Mouse (Mus musculus) gastrocnemius, postnatal 25 days (tissue): ENCODE results near the gene Akap9. TPM values are rescaled to one million over a fixed set of nuclear protein-coding genes. Genes with fewer than 3 reads are reported as not detected.
"Not testable (repeated sequence)": the region's sequence is repeated elsewhere in the genome, so short reads cannot be mapped to it uniquely, and the experiment has no call there.

Experiments used
- DNase-seq: peaks from one replicate; pipeline ENCODE4 v3.0.0; 2022
- total RNA-seq, 2 experiments: library from RNA; stranded (reverse); gene quantifications; 1 replicate in 1 of 2; 2 replicates in 1 of 2; pipeline ENCODE4 v1.2.3; 2021

The Akap9 gene
- total RNA-seq, 2 experiments from 2014 or later = 37.2 to 45.0 TPM

DNA sequence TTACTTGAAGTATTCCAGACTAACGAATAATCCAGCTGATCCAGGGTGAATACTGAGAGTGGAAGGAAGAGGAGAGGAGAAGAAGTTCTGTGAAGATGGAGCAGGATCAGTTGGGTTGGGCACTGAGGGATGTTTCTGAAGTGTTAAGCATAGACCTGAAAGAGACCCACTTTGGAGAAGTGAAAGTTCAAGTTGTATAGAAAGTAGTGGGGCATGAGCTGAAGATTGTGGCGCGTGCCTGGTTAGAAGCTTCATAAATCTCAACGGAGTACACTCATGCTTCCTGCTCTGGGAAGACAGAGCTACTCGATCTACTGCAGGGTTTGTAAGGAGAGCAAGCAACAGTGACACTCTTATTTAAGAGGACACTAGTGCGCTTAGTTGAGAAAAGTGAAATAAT, 41.3 kb downstream of the Akap9 start:
- DNase-seq = no peak

DNA sequence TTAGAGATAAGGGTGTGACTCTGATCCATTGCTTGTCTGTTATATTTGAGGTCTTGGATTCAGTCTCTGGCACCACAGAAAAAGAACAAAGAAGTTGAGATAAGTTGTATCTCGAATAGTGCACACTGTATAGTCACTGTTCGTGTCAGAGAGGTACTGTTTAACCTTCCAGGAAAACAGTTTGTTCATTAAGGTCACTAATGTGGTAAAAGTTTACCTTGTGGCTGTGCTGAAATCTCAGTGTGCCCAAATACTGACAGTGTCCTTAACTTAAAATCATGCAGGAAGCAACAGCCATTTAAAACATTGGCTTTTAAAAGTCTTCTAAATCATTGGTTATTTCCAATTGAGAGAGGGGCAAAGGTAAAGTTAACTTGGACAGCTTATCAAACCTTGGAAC, 43.1 kb downstream of the Akap9 start:
- no peak for DNase-seq

DNA sequence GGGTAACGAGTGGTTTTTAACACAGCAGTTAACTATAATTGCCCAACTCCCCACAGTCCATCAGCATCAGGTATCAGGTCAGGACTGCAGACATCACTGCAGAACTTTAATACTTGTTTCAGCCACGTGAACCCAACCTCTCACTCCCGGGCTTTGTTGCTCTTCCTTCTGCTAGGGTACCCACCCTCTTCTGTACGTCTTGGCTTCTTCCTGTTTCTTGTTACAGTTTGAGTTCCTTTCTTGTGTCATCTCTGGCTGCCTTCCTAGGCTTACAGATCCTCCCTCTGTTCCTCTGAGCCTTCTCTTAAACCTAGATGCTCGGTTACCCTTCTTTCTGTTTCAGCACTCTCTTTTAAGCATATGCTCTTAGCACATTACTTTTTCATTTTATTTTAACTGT, 45.9 kb downstream of the Akap9 start:
- no peak for DNase-seq

DNA sequence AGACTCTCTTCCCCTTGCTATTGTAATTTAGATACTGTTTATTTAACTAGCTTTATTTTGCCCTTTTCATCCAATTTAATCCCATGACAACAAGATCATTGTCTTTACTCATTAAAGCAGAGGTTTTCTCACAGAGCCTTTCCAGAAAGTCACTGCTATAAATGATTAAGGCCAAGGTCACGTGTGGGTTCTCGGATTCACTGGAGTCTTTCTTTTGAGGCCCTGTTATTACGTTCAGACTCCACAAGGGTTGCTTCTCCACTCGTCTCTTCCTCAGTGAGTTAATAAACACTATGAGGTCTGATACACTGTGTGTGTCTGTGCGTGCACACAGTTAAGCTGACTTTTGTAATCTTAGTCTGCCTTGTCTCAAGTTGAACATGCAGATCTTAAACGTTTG, 47.0 kb downstream of the Akap9 start:
- no peak for DNase-seq

DNA sequence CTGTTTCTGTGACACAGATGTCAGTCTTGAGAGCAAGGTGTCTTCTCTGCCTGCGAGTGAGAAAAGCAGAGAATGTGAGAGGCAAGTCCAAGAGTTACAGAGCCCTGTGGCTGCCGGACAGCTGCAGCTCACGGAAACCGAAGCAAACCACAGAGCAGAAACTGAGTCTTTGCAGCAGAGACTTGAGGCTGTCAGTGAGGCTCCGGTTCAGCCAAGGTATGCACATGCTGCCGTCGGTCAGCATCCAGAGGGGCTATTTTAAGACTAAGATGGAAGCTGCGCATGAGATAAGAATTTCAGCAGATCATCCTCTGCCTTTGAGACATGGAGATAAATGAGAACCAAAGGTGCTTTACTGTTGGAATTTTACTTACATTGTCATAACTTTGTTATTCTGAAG, 48.3 kb downstream of the Akap9 start:
- DNase-seq = no peak

DNA sequence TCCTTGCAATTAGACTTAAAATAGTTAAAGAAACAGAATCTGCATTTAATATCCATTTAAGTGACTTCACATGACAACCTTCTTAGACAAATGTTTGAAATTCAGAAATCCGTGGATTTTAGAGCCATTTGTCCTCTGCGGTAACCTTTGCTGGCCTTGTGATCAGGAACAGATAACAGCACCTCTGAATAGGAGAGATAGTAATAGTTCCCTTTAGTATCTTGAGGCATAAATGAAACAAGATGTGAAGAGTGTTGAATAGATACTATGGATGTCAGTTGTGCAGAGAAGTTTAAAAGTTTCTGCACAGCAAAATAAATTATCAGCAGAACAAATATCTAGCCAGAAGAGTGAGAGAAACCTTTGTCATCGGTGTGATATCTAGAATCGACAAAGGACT, 50.0 kb downstream of the Akap9 start:
- no peak for DNase-seq

DNA sequence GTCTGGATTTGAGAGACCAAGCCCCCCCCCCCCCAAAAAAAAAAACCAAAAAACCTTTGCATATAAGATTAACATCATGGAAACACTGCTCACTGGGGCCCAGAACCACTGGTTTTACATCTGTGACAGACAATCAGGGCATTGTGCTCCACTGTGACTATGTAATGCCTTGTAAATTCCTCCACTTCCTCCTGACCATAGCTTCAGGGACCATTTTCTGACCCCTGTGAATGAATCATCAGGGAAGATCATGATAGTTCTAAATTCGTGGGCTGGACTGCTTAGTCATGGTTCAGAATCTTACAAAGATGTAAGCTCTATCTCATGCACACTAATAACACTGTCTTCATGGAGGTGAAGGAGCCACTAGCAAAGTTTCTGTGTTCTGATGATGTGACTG, 61.8 kb downstream of the Akap9 start:
- DNase-seq = no peak

DNA sequence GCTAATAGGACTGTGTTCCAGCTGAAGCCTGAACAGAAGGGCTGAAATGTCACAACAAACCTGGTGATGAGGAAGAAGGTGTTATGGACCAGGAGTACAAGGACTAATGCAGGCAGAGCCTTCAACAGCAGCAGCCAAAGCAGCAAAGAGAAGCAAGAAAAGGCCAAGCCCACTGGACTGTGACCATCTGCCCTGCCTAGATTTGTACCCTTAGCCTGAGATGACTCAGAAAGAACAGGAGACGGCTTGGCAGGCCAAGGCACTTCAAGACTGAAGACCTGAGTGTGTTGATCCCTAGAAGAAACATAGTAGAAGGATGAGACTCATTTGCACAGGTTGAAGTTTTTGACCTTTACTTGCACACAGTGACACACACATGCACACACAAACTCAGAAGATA, 62.6 kb downstream of the Akap9 start:
- no peak for DNase-seq

DNA sequence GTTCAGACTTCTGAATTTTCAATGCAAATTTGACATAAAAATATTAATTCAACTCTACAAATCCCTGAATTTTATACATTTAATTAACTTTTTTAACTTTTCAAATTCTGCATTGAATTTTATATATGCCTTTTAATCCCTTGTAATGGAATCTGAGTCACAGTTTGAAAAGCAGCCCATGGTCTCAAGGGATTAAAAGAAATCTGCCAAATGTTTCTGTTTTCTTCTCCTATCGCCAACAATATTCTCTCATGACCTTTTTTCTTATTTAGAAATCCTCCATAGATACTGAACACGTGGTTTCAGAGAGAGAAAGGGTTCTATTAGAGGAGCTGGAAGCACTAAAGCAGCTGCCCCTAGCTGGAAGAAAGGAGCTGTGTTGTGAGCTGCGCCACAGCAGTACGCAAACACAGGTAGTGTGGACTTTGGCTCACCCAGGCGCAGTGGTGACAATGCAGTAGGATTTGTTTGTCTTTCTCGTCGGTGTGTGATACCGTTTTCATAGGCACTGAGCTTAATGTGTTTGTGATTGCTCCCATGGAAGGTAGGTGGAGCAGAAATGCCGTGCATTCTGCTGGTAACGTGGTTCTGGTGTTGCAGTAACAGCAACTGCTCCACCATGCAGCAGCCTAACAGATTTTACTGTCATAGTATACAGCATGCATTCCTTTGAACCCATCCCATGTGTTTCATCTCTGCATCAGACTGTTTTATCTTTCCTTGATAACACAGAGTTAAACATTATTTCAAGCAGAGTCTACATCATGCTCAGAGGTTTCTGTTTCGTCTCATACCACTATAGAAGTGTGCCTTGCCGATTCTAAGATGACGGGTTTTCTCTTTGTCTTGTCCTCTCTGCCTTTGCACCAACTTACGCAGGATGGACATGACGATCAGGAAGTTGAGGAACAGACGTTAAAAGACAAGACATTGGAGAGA, 76.9 kb downstream of the Akap9 start:
- no peak for DNase-seq

DNA sequence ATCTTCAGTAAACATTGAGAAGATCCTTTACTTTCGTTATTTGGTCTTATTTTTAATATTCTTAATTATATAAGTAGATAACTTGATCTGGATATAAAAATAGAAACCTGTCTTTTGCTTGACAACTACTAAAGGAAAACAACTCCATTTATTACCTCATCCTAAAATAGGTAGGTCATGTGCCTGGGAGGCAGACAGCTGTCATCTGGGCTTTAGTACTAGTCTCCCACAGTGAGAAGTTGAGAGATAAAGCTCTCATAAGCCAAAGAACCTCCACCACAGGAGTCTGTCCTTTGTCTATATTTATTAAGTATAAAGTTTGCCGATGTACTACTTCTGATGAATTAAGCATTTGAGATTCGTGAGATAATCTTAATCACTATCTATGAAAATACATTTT, 78.8 kb downstream of the Akap9 start:
- no peak for DNase-seq

DNA sequence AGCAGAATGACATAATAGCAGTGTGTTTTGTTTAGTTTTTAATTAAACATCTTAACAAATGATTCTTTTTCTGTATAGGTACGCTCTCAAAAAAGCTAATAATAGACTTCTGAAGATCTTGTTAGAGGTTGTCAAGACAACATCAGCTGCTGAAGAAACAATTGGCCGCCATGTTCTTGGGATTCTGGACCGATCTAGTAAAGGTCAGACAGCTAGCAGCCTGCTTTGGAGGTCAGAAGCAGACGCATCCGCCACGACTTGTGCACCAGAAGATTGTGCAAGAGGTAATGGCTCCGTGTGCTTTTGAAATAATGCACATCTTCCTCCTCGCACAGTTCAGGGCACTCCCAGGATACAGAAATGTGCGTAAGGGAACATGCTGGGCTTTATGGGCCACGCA, 80.4 kb downstream of the Akap9 start:
- no peak for DNase-seq

DNA sequence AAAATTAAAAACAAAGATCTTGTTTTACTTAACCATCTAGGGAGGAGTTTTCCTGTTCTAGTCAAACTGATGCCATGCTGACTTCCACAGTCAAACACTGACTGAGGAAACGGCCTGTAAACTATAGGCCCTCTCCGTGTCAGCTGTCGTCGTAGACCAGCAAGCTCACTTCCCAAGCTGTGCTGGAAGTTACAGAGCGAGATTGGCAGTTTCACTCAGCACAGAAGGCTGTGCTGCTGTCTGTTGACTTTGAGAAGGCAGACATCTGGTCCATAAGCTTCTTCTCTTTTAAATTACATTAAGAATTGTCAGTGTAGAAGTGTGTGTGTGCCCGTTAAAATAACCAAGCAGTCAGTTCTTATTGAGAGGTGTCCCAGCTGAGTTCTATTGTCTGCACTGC, 81.7 kb downstream of the Akap9 start:
- DNase-seq = no peak

DNA sequence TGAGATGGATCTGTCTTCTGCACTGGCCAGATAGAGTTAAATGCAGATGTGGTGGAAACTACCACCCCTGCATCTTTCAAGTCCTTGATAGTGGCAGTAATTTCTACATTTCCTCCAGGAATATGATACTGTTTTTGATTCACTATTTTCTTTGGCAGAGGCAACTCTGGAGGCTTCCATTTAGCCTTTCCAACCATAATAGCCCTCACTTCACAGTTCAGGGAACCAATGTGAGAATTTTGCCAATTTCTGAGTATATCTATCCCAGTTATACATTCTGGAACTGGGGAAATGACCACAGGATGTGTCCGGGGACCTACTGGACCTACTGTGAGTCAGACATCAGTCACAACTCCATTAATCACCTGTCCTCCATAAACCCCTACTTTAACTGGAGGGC, 89.8 kb downstream of the Akap9 start:
- DNase-seq = not testable (repeated sequence)

DNA sequence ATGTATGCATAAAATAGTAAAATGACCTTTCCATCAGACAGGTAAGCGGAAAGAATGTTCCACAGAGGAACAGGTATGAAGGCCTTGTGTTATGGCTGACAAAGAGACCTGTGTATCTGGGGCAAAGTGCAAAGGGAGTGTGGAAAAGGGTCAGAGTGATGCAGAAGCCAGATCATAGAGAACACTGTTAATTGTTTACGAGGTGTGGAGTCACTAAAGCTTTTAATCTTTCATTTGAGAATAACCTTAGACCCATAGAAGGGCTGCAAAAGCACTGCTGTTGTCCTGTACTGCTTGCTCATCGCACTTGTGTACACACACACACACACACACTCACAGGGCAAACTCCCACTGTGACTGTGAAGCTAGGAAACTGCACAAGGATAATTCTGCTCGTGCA, 91.5 kb downstream of the Akap9 start:
- no peak for DNase-seq

DNA sequence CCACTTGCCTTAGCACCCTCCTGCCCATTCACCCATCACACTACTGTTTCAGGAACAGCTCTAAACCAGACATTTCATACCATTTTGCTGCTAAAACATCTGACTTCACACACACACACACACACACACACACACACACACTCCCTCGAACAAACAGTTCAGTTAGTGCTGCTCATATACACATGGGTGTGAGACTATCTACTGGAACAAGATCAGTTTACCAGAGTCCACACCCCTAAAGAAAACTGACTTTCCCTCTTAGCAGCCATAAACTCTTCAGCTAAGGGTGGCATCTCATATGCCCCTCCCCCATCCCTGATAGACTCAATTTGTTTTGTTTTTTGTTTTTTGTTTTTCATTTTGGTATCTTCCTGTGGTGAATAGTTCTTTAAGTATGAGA, 92.2 kb downstream of the Akap9 start:
- DNase-seq = no peak

DNA sequence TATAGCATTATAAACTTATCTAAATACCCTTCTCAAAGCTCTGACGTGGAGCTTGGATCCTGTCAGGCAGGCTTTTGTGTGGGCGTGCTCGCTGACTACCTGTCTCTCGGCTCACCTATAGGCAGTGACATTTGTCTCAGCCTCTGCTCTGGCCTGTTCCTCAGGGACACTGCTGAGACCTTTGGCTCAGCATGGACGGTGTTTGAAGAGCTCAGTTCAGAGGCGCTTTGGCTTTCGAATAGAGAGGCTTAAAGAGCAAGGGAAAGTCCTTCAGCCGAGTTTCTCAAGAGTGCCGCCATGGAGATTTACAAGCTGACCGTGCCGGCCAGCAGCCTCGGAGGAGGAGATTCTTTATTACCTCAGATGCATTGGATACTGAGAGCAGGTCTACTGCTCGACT, 95.3 kb downstream of the Akap9 start:
- peak; percentile 37 for DNase-seq

DNA sequence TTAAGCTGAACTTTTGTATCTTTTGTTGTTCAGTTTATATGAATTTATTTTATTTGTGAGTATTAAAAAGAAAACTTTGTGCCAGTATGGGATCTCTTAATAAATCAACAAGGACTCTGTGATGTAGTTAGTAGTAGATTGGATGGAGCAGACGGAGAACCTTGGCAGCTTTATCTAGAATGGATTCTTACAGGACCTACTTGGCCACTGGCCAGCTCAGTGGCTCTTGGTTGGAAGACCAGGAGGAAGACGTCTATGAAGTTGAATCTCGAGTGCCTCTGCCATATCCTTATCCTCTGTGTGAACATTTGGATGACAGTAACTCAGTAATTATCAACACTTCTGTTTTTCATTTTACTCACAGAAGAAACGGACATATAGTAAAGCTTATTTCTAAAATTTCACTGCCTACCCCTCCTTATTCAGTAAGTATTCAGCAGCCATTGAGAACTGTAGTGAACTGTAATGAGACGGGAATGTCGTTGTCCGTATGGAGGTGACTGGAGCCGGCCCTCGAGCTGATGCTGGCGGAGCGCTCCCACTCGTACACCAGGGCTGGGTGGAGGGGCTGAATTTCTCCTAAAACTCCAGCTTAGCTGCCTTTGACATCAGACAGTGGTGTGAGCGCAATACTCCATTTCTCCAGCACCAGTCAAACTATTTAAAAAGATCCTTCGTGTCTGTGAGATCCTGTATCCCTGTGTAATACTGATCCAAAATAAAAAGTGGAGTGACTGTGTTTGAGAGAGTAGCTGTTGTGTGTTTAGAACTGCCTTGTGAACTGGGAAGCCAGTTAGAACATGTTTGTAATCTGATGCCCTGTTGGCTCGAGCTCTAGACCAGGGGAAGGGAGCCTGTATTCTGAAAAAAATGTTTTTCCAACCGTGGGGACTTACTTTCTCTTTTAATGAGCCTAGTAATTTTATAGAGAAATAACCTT, 96.2 kb downstream of the Akap9 start:
- peak; percentile 30 for DNase-seq

DNA sequence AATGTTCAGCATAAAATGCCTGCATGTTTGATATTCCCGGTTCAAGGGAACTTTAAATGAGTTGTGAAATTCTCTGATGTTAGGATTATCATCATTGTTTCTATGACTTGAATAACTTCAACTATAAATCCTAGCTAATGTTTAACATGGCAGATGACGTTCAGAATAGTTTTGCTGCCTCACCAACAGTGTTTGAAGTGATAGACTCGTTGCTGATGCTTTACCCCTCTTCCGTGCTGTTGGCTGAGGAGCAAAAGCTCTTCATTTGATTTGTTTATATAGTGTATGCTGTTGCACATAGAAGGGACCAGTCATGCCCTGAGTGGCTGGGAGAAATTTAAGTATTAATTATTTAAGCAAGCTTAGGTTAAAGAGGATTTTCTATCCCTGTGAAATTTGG, 96.9 kb downstream of the Akap9 start:
- no peak for DNase-seq

DNA sequence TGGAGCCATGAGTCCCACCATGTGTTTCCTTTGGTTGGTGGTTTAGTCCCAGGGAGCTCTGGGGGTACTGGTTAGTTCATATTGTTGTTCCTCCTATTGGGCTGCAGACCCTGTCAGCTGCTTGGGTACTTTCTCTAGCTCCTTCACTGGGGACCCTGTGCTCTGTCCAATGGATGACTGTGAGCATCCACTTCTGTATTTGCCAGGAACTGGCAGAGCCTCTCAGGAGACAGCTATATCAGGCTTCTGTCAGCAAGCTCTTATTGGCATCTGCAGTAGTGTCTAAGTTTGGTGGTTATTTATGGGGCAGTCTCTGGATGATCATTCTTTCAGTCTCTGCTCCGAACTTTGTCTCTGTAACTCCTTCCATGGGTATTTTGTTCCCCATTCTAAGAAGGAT, 98.5 kb downstream of the Akap9 start:
- DNase-seq = peak; percentile 36

DNA sequence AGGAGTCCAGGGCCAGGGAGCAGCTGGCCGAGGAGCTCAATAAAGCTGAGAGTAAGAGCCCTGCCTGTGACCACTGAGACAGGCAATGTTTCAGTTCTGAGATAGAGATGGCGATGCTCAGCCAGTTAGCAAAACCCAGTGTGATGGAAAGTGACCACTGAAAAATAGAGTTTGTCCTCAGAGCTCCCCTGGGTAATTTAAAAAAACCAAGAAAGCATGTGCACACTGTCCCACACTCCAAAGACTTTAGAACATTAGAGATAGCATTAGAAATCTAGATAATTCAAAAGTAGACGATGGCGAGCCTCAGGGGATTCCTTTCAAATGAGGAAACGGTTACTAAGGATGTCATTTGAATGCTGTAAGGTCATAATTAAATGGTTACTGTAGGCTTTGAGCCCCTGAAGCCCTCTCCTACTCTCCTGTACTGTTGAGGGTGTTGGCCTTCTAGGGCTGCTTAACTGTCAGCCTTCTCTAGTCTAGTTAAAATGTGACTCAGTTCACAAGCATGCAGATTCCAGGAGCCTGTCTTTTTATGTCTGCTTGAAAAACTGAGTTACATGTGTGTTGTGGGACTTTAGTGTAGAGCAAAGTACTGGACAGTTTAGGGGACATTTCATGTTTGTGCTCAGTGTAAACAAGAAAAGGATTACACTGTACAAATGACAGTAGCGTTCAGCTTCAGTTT, 100.8 kb downstream of the Akap9 start:
- DNase-seq = no peak

DNA sequence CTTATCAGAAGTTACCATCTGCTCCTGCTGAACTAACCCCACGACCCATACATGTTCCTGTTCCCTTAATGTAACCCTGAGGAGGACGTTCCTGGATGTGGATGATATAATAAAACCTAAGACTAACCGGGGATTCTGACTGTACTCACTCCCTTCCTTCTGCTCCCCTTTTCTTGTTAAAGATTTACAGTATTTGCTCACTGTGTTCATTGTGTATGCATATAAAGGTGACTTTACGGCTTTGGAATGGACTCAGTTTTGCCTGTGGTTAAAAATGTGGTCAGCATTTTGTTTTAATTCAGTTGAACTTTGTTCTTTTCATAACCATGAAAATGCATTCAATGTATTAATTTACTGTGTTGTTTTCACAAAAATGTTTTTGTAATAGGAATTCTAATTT, 104.0 kb downstream of the Akap9 start:
- no peak for DNase-seq

DNA sequence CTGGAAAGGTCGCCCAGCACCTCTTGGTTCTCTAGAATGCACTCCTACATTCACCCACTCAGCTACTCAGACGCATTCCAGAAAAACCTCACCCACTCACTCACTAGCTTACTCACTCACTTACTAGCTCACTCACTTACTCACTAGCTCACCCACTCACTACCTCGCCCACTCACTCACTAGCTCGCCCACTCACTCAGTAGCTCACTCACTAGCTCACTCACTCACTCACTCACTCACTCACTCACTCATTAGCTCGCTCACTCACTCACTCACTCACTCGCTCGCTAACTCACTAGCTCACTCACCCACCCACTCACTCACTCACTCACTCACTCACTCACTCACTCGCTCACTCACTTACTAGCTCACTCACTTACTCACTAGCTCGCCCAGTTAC, 108.8 kb downstream of the Akap9 start:
- no peak for DNase-seq

DNA sequence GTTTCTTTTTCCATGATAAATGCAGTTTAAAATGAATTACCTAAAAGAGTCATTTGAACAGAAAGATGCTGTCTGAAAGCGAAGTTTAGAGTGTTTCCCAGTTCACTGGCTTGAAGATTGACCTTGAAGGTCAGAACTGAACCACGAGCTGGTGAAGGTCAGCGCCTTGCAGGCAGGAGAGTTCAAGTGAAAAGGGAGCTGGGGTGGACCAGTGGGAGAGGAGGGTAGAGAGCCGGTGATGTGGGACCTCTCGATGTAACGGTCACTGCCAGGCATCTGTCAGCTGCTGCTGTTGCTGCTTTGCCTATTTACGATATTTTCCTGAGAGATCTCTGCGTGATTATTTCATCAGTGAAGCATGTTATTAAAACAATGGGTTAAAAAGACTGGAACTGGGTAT, 111.5 kb downstream of the Akap9 start:
- DNase-seq = no peak
